Mouse (Mus musculus): ENCODE data around the gene Sh3bp4.

The Sh3bp4 gene

GRCm38 (mm10) chr1:89127163-89127562 lies 56.9 kb downstream of the Sh3bp4 start:
- no peak for DNase-seq (ENCODE audit: low spot score)

DNA sequence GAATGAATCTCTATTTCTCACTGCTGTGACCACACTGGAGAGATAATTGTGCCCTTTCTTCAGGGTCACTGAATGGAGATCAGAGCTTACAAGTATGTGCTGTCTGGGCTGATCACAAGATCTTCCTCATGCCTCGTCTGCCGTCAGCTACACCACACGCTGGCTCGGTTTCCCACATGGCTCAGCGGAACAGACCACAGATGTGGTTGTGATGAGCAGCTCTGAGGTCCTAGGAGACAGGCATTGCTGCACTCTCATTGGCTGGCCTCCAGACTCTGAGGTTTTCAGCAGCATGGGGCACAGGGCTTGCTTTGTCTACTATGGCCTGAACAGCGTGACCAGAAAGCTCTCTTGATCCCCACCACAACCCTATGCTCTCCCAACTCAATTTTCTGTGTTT lies 60.2 kb downstream of the Sh3bp4 start:
- no peak for DNase-seq (ENCODE audit: low spot score)

DNA sequence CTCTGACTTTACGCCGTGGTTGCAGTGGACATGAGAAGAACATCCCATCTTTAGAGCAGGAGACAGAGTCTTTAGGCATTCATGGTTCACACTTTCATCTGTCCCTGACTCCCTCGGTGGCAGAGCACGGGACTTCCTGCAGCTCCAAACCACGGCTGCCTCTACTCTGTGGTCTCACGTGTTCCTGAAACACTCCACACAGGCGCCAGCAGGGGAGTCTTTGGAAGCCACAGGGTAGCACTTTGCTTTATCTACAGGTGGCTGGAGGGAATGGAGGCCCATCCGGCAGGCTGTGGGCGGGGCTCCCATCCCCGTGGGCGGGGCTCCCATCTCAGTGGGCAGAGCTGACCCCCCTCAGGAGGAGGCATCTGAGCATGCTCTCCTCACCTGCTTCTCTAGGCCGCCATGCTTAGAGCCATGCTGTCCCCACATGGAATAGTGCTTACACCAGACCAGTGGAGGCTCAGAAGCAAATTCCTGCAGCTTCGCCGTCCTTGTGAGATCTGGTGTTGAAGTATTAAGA lies 60.9 kb downstream of the Sh3bp4 start:
- peak; percentile 62 for DNase-seq (ENCODE audit: low spot score)

DNA sequence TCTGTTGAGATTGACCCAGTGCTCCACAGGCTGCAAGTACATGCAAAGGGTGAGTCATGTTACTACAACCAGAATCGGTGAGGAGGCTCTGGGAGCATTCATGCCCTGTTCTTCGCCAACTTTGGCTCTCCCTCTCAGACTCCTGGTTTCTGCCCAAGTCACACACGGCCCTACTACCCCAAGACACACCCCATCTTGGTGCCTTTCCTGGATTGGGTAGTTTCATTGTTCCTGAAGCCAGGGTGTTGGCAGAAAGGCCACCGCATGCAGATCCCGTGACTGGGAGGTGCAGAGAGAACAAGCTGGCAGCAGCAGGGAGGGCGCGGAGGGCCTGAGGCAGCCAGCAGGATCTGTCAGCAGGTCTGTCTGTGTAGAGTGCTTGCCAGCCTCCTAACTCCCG lies 61.5 kb downstream of the Sh3bp4 start:
- no peak for DNase-seq (ENCODE audit: low spot score)

DNA sequence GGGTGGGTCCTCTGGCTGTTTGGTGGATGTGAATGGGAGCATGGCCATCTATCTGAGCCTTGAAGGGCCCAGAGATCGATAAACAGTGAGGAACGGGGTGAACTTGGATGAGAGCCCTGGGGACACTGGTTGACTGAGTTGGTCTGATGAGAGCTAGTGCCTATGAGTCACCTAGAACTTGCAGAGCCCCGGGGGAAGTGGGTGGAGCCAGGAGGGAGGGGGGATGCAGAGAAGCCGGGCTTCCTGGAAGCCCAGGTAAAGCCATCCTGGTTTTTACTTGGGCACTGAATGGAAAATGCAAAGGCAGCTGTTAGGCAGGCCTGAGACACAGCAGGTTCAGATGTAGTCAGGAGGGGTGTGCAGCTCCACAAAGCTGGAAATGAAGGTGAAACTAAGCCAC lies 63.1 kb downstream of the Sh3bp4 start:
- DNase-seq (ENCODE audit: low spot score) = no peak

DNA sequence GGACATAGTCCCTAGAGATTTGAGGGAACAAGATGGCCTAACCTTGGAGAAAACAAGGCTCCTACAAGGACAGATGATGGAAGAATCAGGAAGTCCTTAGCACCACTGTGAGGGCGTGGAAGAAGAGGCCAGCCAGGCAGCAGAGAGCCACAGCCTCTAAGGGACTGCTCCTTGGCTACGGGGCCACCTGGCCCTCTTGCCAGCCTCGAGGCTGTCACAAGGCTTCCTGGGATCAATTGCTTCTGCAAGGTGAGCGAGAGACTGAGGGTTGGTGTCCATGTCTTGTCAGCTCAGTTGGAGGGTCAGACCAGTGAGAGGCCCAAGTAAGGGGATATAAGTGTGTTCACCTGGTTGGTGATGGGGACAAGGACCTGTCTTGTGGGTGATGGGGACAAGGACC lies 63.5 kb downstream of the Sh3bp4 start:
- DNase-seq (ENCODE audit: low spot score) = no peak

- DNase-seq (ENCODE audit: low spot score) = no peak
Measured at GRCm38 (mm10) chr1:89136089-89136811, 66.0 kb downstream of the Sh3bp4 start.

GRCm38 (mm10) chr1:89137086-89137816 lies 67.0 kb downstream of the Sh3bp4 start:
- peak; percentile 63 for DNase-seq (ENCODE audit: low spot score)

DNA sequence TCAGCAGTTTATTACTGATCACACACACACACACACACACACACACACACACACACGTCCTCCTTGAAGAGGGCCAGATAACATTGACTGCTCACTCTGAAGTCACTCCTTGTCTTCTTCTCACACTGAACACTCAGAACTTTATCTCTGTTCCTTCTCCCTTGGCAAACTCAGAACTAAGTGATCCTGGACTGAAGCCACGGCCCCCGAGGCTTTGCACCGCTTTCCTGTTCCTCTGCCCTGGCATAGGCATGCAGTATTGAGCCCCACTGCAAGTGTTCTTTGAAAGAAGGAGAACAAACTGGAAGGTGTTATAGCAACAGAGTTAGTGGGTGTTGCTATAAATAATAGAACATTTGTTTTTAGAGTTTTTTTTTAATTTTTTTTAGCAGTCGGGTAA lies 68.1 kb downstream of the Sh3bp4 start:
- peak; percentile 79 for DNase-seq (ENCODE audit: low spot score)

DNA sequence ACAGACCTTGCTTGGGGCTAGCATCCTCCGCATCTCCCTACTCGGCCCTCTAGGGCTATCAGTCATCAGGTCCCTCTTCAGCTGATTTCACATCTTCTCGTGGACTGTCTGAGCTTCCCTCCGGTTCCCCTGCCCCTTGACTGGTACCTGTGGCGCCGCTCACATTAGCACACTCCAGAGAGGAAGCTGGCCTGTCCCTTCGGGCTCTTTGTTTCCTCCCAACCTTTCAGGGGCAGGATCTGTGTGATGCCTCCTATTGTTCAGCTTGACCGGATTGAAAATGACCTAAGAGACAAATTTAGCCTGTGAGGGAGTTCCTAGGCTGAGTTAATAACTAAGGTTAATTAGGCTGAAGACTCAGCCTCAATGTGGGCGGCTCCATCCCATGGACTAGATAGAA lies 69.9 kb downstream of the Sh3bp4 start:
- DNase-seq (ENCODE audit: low spot score) = no peak

- DNase-seq (ENCODE audit: low spot score) = no peak
Measured at GRCm38 (mm10) chr1:89151071-89151470, 80.9 kb downstream of the Sh3bp4 start.

DNA sequence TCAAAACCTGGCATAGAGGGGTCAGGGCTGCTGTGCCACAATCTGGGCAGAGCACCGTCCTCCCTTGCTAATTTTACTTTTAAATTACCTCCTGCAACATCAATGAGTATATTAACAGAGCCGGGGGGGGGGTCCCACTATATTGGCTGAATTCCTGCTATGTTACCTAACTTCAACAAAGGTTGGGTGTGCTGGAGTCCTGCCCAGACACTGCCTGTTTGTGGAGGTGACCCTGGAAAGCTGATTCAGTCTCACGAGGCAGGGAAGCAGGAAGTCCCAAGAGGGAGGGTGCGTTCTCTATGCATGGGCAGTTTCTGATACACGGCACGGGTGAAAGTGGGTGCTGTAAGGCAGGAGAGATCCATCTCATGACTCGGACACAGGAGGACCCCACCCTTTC lies 82.4 kb downstream of the Sh3bp4 start:
- no peak for DNase-seq (ENCODE audit: low spot score)

DNA sequence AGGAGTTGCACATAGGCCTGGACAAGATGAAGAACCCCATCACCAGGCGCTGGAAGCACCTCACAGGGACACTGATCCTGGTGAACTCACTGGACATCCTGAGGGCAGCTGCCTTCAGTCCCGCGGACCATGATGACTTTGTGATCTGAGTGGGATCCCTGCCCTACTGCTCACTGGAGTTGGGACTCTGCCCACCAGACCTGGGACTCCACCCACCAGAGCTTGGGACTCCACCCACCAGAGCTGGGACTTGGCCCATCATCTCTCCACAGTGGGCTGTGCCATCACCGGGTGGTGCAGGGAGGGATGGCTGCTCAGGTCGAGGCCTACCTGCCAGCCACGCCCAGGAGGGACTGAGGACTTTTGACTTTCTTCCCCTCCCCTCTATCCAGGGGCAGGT lies 83.0 kb downstream of the Sh3bp4 start:
- DNase-seq (ENCODE audit: low spot score) = no peak

- DNase-seq (ENCODE audit: low spot score) = no peak
Measured at GRCm38 (mm10) chr1:89163483-89163882, 93.3 kb downstream of the Sh3bp4 start.

GRCm38 (mm10) chr1:89164281-89164680 lies 94.1 kb downstream of the Sh3bp4 start:
- no peak for DNase-seq (ENCODE audit: low spot score)

- DNase-seq (ENCODE audit: low spot score) = no peak
Measured at GRCm38 (mm10) chr1:89164685-89165084, 94.5 kb downstream of the Sh3bp4 start.

- no peak for DNase-seq (ENCODE audit: low spot score)
Measured at GRCm38 (mm10) chr1:89166814-89167249, 96.6 kb downstream of the Sh3bp4 start.

- no peak for DNase-seq (ENCODE audit: low spot score)
Measured at GRCm38 (mm10) chr1:89171275-89171767, 101.1 kb downstream of the Sh3bp4 start.

GRCm38 (mm10) chr1:89174621-89175020 lies 104.4 kb downstream of the Sh3bp4 start:
- DNase-seq (ENCODE audit: low spot score) = no peak

GRCm38 (mm10) chr1:89175355-89175754 lies 105.1 kb downstream of the Sh3bp4 start:
- DNase-seq (ENCODE audit: low spot score) = peak; percentile 70

DNA sequence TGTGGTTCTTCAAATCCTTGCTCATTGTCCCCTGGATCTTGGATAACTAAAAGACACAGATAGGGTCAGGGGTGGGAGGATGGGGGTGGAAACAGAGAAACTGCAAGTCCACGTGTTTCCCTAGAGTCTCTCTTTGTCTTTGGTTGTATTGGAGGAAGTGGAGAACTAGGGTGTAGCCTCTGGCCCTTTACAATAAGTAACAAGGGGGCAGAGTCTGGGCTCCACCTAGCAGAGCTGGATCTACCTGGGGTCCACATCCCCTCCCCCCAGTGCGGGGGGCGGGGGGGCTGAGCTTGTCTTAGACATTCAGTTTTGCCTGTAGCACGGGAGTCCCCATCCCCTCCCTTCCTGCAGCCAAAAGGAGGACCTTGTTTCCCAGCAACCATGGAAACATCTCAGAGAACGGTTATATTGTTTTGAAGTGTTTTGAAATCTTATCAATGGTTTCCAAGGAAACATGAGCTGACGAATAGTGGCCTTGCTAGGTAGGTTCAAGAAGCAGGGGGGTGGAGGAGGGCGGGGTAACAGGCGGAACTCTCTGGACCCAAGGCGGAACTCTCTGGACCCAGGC lies 113.1 kb downstream of the Sh3bp4 start:
- DNase-seq (ENCODE audit: low spot score) = peak; percentile 71

GRCm38 (mm10) chr1:89184111-89184785 lies 114.0 kb downstream of the Sh3bp4 start:
- no peak for DNase-seq (ENCODE audit: low spot score)

Data from testis, postnatal 10 days (tissue).